Mouse (Mus musculus) lung, adult 2 months (tissue): ENCODE results near the gene Hist1h2ab.

Experiments
- CTCF ChIP-seq: fragments of 200-500 bp; IDR thresholded peaks from 2 replicates; pipeline ENCODE4 v1.5.1; 2011; ENCODE audit warnings: mild to moderate bottlenecking, low read length, control low read depth; ENCODE audit not compliant: insufficient read depth
- POLR2A ChIP-seq: fragments of 200-500 bp; IDR thresholded peaks from 2 replicates; pipeline ENCODE4 v1.6.1; 2011; ENCODE audit warnings: low read depth, mild to moderate bottlenecking, control low read depth, low read length, borderline replicate concordance; ENCODE audit errors: extremely low read depth

DNA sequence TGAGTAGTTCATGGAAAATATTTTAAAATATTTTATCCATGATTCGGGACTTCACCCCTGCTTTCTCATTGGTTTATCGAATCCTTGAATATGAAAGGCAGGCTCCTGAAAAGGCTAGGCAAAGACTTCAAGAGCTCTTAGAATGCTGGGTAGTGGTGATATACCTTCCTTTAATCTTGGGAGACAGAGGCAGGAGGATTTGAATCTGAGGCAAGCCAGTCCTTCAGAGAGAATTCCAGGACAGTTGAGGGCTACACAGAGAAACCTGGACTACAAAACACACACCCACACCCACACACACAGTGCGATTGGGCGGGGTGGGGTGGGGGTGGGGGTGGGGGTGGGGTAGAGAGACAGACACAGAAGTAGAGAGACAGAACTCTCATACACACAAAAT, 3.0 kb upstream of the Hist1h2ab start:
- no peak for TF ChIP-seq POLR2A
- no peak for TF ChIP-seq CTCF
